Comparison of ENCODE assay signal across 18 mouse cellular contexts in the genomic region with DNA sequence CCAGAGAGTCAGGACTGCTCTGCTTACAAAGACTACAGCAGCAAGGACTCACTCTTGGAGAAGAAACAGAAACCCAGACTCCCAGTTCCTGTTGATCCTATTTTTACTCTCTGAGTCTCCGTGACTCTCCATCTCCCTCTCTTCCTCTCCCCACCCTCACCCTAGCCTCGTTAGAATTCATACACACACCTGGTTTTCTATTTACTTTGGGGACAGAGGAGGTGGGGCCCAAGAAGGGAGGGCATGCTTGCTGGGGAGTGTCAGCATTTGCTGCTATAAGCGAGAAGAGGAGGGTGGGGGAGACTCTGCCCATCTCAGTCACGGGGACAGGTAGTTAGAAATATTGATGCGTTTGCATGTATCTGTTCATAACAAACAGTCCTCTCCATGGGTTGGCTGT.
DNase-seq lines count a peak whose midpoint lies in the region; ATAC-seq and TF ChIP-seq lines count a peak whose summit lies in the region.
"Had no signal": no experiment of that assay in that cellular context is flagged by ENCODE, and none has a peak within 500 bp of the region (broad histone marks: within the 10 kb centered on the region; RNA-seq: fewer than 3 reads in every experiment).

No protein-coding gene starts in this region.

- intact Hi-C loops in heart, postnatal 10 days (cut with DNase I), result no loop called here

- 36% methylated on average over 5 of the region's 5 CpGs for WGBS in limb, embryonic 12.5 days
- WGBS in limb, embryonic 10.5 days, result 56% methylated on average over 5 of the region's 5 CpGs
- WGBS in embryonic facial prominence, embryonic 12.5 days, result 49% methylated on average over 5 of the region's 5 CpGs
- 16% methylated on average over 5 of the region's 5 CpGs for WGBS in intestine, postnatal 0 days

- no peak for ATAC-seq in limb, embryonic 12.5 days (ENCODE audit: insufficient number of reproducible peaks, insufficient read depth, low FRiP score, low TSS enrichment, low read depth)
- no peak for ATAC-seq in embryonic facial prominence, embryonic 12.5 days (ENCODE audit: insufficient number of reproducible peaks, insufficient read depth, low FRiP score, low TSS enrichment)
- peak; percentile 72 for ATAC-seq in intestine, postnatal 0 days
- no peak for ATAC-seq in granulocyte monocyte progenitor cell, adult 5-6 weeks (replicated peaks; ENCODE audit: poor library complexity, severe bottlenecking)

- no peaks in the 10 kb centered on the region for H3K36me3 ChIP-seq in limb, embryonic 12.5 days
- H3K36me3 ChIP-seq in limb, embryonic 10.5 days, result no peaks in the 10 kb centered on the region
- no peaks in the 10 kb centered on the region for H3K36me3 ChIP-seq in embryonic facial prominence, embryonic 12.5 days
- H3K36me3 ChIP-seq in intestine, postnatal 0 days (ENCODE audit: control insufficient read depth, insufficient read depth), result no peaks in the 10 kb centered on the region
- H3K36me3 ChIP-seq: limb, embryonic 13.5 days; midbrain, embryonic 10.5 days had no signal

- H3K9me3 ChIP-seq in limb, embryonic 12.5 days, result no peaks in the 10 kb centered on the region
- no peaks in the 10 kb centered on the region for H3K9me3 ChIP-seq in limb, embryonic 10.5 days (replicated peaks)
- no peaks in the 10 kb centered on the region for H3K9me3 ChIP-seq in embryonic facial prominence, embryonic 12.5 days
- no peaks in the 10 kb centered on the region for H3K9me3 ChIP-seq in intestine, postnatal 0 days (ENCODE audit: control insufficient read depth)
- H3K9me3 ChIP-seq: limb, embryonic 13.5 days; midbrain, embryonic 10.5 days had no signal

- no peak overlapping the region for H3K4me3 ChIP-seq in limb, embryonic 12.5 days (replicated peaks)
- H3K4me3 ChIP-seq in limb, embryonic 10.5 days, result no peak overlapping the region
- H3K4me3 ChIP-seq in embryonic facial prominence, embryonic 12.5 days, result no peak overlapping the region
- no peak overlapping the region for H3K4me3 ChIP-seq in intestine, postnatal 0 days (ENCODE audit: low read depth, low read length)
- H3K4me3 ChIP-seq: limb, embryonic 13.5 days; midbrain, embryonic 10.5 days had no signal

- DNase-seq in heart, adult 8-10 months (ENCODE audit: low spot score), result peak; percentile 15
- DNase-seq in heart, postnatal 10 days, result no peak
- no peak for DNase-seq in limb, embryonic 10.5 days (ENCODE audit: low spot score)
- DNase-seq in frontal cortex, postnatal 25 days (ENCODE audit: low spot score in 2 of 2), result no peak
- DNase-seq: adrenal gland, adult 8-10 months; cerebellum, adult 2 months; gastrocnemius, postnatal 36 days; lung, postnatal 14 days; right cerebral cortex, postnatal 4 days; thymus, adult 2 months had no signal

- TF ChIP-seq CTCF in intestine, postnatal 0 days (IDR thresholded peaks at IDR 0.05; ENCODE audit: low read depth), result no peak

- peaks cover 41% of the 10 kb centered on the region for H3K4me1 ChIP-seq in limb, embryonic 12.5 days (replicated peaks)
- H3K4me1 ChIP-seq in limb, embryonic 10.5 days, result peaks cover 39% of the 10 kb centered on the region
- peaks cover 25% of the 10 kb centered on the region for H3K4me1 ChIP-seq in embryonic facial prominence, embryonic 12.5 days
- peaks cover 3% of the 10 kb centered on the region; the same call in 1 of the 2 replicates for H3K4me1 ChIP-seq in intestine, postnatal 0 days (replicated peaks; ENCODE audit: control insufficient read depth, insufficient read depth, low read length)
- H3K4me1 ChIP-seq: midbrain, embryonic 10.5 days had no signal

- no peak overlapping the region for H3K9ac ChIP-seq in limb, embryonic 12.5 days (replicated peaks)
- H3K9ac ChIP-seq in embryonic facial prominence, embryonic 12.5 days, result no peak overlapping the region
- no peak overlapping the region for H3K9ac ChIP-seq in intestine, postnatal 0 days (ENCODE audit: low read depth, low read length)
- H3K9ac ChIP-seq: hindbrain, embryonic 14.5 days; limb, embryonic 13.5 days; liver, embryonic 14.5 days had no signal

- 0 out of 2 replicates have a peak overlapping the region, but pooled peaks have one; percentile 81 for H3K27ac ChIP-seq in limb, embryonic 12.5 days
- H3K27ac ChIP-seq in limb, embryonic 10.5 days, result no peak overlapping the region
- peak overlapping the region; percentile 84; the same call in 1 of the 2 replicates for H3K27ac ChIP-seq in embryonic facial prominence, embryonic 12.5 days
- H3K27ac ChIP-seq in intestine, postnatal 0 days (ENCODE audit: low read depth, low read length), result no peak overlapping the region
- H3K27ac ChIP-seq: hindbrain, embryonic 14.5 days; limb, embryonic 13.5 days; liver, embryonic 14.5 days; midbrain, embryonic 10.5 days had no signal

- H3K27me3 ChIP-seq in limb, embryonic 12.5 days, result 0 out of 2 replicates have a peak, but pooled peaks cover 4% of the 10 kb centered on the region
- H3K27me3 ChIP-seq in limb, embryonic 10.5 days (ENCODE audit: low read depth, poor library complexity, severe bottlenecking), result no peaks in the 10 kb centered on the region
- H3K27me3 ChIP-seq in embryonic facial prominence, embryonic 12.5 days, result no peaks in the 10 kb centered on the region
- H3K27me3 ChIP-seq in intestine, postnatal 0 days (replicated peaks; ENCODE audit: control insufficient read depth, insufficient read depth, low read length), result peaks cover 10% of the 10 kb centered on the region; the same call in 1 of the 2 replicates
- H3K27me3 ChIP-seq: limb, embryonic 13.5 days had no signal

- H3K4me2 ChIP-seq in limb, embryonic 12.5 days, result no peak overlapping the region
- no peak overlapping the region for H3K4me2 ChIP-seq in embryonic facial prominence, embryonic 12.5 days (replicated peaks)
- 0 out of 2 replicates have a peak overlapping the region, but pooled peaks have one; percentile 14 for H3K4me2 ChIP-seq in intestine, postnatal 0 days (replicated peaks; ENCODE audit: low read depth)
- H3K4me2 ChIP-seq: hindbrain, embryonic 14.5 days; limb, embryonic 13.5 days had no signal

Comparison
In these comparisons a context has a peak if more than half of its experiments do, and no peak if none do; other contexts are left out.
1. H3K27ac ChIP-seq: peak in limb, embryonic 12.5 days (single experiment) and embryonic facial prominence, embryonic 12.5 days (single experiment); none in limb, embryonic 10.5 days (single experiment) and intestine, postnatal 0 days (single experiment).